Mouse (Mus musculus): ENCODE data around the gene Olfr281. TPM values are rescaled to one million over a fixed set of nuclear protein-coding genes. Genes with fewer than 3 reads are reported as not detected.
"Not testable (repeated sequence)": the region's sequence is repeated elsewhere in the genome, so short reads cannot be mapped to it uniquely, and the experiment has no call there.

The Olfr281 gene
- not detected in 2 replicates for polyA plus RNA-seq (2012; rRNA removed)

DNA sequence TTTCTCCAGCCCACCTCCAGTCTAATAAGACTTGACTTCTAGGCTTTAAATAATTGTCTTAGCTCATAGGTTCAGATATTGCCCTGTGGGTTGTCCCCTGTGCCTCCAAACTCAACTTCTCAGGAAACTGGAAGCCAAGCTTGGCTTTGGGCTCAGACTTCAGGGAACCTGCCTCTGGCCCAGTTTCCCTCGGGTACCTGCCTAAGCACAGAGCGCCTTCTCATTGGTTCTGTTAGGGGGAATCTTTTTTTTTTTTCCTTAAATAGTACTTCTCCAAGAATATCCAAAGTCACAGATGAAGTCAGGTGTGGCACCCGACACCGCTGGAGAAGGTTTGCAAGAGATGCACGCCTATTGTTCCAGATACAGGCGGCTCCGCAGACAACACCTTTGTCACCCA is at the start of gene Olfr281:
Gene Olfr281 (plus strand): TSS at position 301 of the 400 bp plus-strand sequence.
- Histone ChIP-seq H3K36me3 (ENCODE audit: control insufficient read depth, insufficient read depth, low read length) (no peaks in the 10 kb centered on the region), H3K4me1 (ENCODE audit: control insufficient read depth, insufficient read depth, insufficient read length) (no peaks in the 10 kb centered on the region), H3K27ac (ENCODE audit: insufficient read depth, low read length) (no peak within 1 kb of the TSS), H3K4me3 (ENCODE audit: extremely low read depth, insufficient read depth, insufficient read length) (no peak within 1 kb of the TSS), H3K27me3 (ENCODE audit: control insufficient read depth, insufficient read depth, low read length) (no peaks in the 10 kb centered on the region)
- no peak for DNase-seq (ENCODE audit: low read depth in 1 of 2, low spot score in 2 of 2)
- TF ChIP-seq POLR2A (IDR thresholded peaks at IDR 0.05; ENCODE audit: low read depth, low read length), result no peak
- no peak for TF ChIP-seq CTCF (IDR thresholded peaks at IDR 0.05; ENCODE audit: extremely low read depth, insufficient read depth, insufficient read length, insufficient replicate concordance)
- WGBS, result 89% methylated on average over 7 of the region's 7 CpGs

DNA sequence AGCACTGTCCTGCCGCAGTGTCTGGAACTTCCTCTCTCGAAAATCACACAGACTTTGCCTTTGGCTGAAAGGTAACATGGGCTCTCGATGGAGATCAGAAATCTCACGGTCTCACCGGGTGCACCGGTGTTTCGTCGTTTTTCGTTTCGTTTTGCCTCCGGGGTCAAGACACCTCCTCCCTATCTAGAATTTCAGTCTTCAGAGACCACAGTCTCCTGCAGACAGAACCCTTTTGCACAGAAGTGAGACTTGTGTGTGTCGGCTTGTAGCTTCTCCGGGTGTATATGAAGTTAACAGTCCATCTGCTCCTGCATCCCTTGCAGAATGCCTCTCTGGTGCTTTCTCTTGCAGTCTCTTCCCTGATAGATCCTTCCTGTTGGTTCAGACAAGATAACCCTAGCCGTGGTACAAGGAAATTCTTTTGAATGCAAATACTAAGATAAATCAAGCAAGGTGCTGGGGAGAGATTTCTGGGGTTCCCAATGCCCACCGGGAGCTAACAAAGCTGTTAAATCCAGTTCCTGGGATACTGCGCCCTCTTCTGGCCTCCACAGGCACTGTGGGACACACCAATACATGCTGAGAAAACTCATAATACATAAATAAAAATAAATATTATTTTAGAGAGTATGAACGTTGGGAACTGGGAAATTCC is 43.9 kb upstream of the Olfr281 start:
- Histone ChIP-seq H3K27me3 (ENCODE audit: control insufficient read depth, insufficient read depth, low read length) (no peaks in the 10 kb centered on the region), H3K4me3 (ENCODE audit: extremely low read depth, insufficient read depth, insufficient read length) (no peak overlapping the region), H3K4me1 (ENCODE audit: control insufficient read depth, insufficient read depth, insufficient read length) (no peaks in the 10 kb centered on the region), H3K27ac (ENCODE audit: insufficient read depth, low read length) (no peak overlapping the region), H3K36me3 (ENCODE audit: control insufficient read depth, insufficient read depth, low read length) (no peaks in the 10 kb centered on the region)
- WGBS, result 66% methylated on average over 17 of the region's 17 CpGs
- TF ChIP-seq CTCF (IDR thresholded peaks at IDR 0.05; ENCODE audit: extremely low read depth, insufficient read depth, insufficient read length, insufficient replicate concordance) (no peak), POLR2A (IDR thresholded peaks at IDR 0.05; ENCODE audit: low read depth, low read length) (no peak)
- DNase-seq (ENCODE audit: low read depth in 1 of 2, low spot score in 2 of 2), result no peak

- Histone ChIP-seq H3K36me3 (ENCODE audit: control insufficient read depth, insufficient read depth, low read length) (no peaks in the 10 kb centered on the region), H3K4me1 (ENCODE audit: control insufficient read depth, insufficient read depth, insufficient read length) (no peaks in the 10 kb centered on the region), H3K4me3 (ENCODE audit: extremely low read depth, insufficient read depth, insufficient read length) (no peak overlapping the region), H3K27ac (ENCODE audit: insufficient read depth, low read length) (no peak overlapping the region), H3K27me3 (ENCODE audit: control insufficient read depth, insufficient read depth, low read length) (no peaks in the 10 kb centered on the region)
- no peak for TF ChIP-seq CTCF (IDR thresholded peaks at IDR 0.05; ENCODE audit: extremely low read depth, insufficient read depth, insufficient read length, insufficient replicate concordance)
- TF ChIP-seq POLR2A (IDR thresholded peaks at IDR 0.05; ENCODE audit: low read depth, low read length), result no peak
- WGBS, result 94% methylated on average over 2 of the region's 2 CpGs
- DNase-seq (ENCODE audit: low read depth in 1 of 2, low spot score in 2 of 2), result no peak
Measured at GRCm38 (mm10) chr15:98409635-98410034, 42.8 kb upstream of the Olfr281 start.

GRCm38 (mm10) chr15:98410249-98410648 is 42.1 kb upstream of the Olfr281 start:
- Histone ChIP-seq H3K27me3 (ENCODE audit: control insufficient read depth, insufficient read depth, low read length) (no peaks in the 10 kb centered on the region), H3K4me1 (ENCODE audit: control insufficient read depth, insufficient read depth, insufficient read length) (no peaks in the 10 kb centered on the region), H3K27ac (ENCODE audit: insufficient read depth, low read length) (no peak overlapping the region), H3K4me3 (ENCODE audit: extremely low read depth, insufficient read depth, insufficient read length) (no peak overlapping the region), H3K36me3 (ENCODE audit: control insufficient read depth, insufficient read depth, low read length) (no peaks in the 10 kb centered on the region)
- 93% methylated on average over 9 of the region's 9 CpGs for WGBS
- no peak for TF ChIP-seq POLR2A (IDR thresholded peaks at IDR 0.05; ENCODE audit: low read depth, low read length)
- no peak for TF ChIP-seq CTCF (IDR thresholded peaks at IDR 0.05; ENCODE audit: extremely low read depth, insufficient read depth, insufficient read length, insufficient replicate concordance)
- DNase-seq (ENCODE audit: low read depth in 1 of 2, low spot score in 2 of 2), result no peak

- H3K4me1 ChIP-seq (ENCODE audit: control insufficient read depth, insufficient read depth, insufficient read length), result no peaks in the 10 kb centered on the region
- H3K4me3 ChIP-seq (ENCODE audit: extremely low read depth, insufficient read depth, insufficient read length), result no peak overlapping the region
- whole genome bisulfite sequencing, result 31% methylated on average over 4 of the region's 4 CpGs
- no peak for TF ChIP-seq POLR2A (IDR thresholded peaks at IDR 0.05; ENCODE audit: low read depth, low read length)
- no peak for TF ChIP-seq CTCF (IDR thresholded peaks at IDR 0.05; ENCODE audit: extremely low read depth, insufficient read depth, insufficient read length, insufficient replicate concordance)
- H3K27me3 ChIP-seq (ENCODE audit: control insufficient read depth, insufficient read depth, low read length), result no peaks in the 10 kb centered on the region
- no peak for DNase-seq (ENCODE audit: low read depth in 1 of 2, low spot score in 2 of 2)
- no peaks in the 10 kb centered on the region for H3K36me3 ChIP-seq (ENCODE audit: control insufficient read depth, insufficient read depth, low read length)
- no peak overlapping the region for H3K27ac ChIP-seq (ENCODE audit: insufficient read depth, low read length)
Measured at GRCm38 (mm10) chr15:98415996-98416395, 36.4 kb upstream of the Olfr281 start.

DNA sequence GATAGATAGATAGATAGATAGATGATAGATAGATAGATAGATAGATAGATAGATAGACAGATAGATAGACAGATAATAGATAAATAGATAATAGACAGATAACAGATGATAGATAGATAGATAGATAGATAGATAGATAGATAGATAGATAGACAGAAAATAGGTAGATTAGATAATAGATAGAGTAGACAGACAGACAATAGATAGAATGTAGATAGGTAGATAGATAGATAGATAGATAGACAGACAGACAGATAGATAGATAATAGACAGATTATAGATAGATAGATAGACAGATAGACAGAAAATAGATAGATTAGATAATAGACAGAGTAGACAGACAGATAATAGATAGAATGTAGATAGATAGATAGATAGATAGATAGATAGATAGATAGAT is 35.6 kb upstream of the Olfr281 start:
- not testable (repeated sequence) for H3K4me1 ChIP-seq (ENCODE audit: control insufficient read depth, insufficient read depth, insufficient read length); H3K27ac ChIP-seq (ENCODE audit: insufficient read depth, low read length); H3K36me3 ChIP-seq (ENCODE audit: control insufficient read depth, insufficient read depth, low read length); H3K4me3 ChIP-seq (ENCODE audit: extremely low read depth, insufficient read depth, insufficient read length); H3K27me3 ChIP-seq (ENCODE audit: control insufficient read depth, insufficient read depth, low read length); DNase-seq (ENCODE audit: low read depth in 1 of 2, low spot score in 2 of 2)

DNA sequence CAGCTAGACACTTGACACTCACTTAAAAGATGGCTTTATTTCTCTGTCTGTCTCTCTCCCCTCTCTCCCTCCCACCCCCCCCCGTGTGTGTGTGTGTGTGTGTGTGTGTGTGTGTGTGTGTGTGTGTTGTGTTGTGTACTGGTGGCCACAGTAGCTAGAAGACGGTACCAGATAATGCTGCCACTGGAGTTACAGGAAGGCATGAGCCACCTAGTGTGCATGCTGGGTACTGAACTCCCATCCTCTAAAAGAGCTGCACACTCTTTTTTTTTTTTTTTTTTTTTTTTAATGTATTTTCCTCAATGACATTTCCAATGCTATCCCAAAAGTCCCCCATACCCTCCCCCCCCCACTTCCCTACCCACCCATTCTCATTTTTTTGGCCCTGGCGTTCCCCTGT is 35.1 kb upstream of the Olfr281 start:
- not testable (repeated sequence) for H3K36me3 ChIP-seq (ENCODE audit: control insufficient read depth, insufficient read depth, low read length); H3K27ac ChIP-seq (ENCODE audit: insufficient read depth, low read length); H3K27me3 ChIP-seq (ENCODE audit: control insufficient read depth, insufficient read depth, low read length); H3K4me3 ChIP-seq (ENCODE audit: extremely low read depth, insufficient read depth, insufficient read length); DNase-seq (ENCODE audit: low read depth in 1 of 2, low spot score in 2 of 2); H3K4me1 ChIP-seq (ENCODE audit: control insufficient read depth, insufficient read depth, insufficient read length)
- 33% methylated on average over 3 of the region's 3 CpGs for WGBS
